Mouse (Mus musculus): ENCODE results near the gene Cnppd1.

DNA sequence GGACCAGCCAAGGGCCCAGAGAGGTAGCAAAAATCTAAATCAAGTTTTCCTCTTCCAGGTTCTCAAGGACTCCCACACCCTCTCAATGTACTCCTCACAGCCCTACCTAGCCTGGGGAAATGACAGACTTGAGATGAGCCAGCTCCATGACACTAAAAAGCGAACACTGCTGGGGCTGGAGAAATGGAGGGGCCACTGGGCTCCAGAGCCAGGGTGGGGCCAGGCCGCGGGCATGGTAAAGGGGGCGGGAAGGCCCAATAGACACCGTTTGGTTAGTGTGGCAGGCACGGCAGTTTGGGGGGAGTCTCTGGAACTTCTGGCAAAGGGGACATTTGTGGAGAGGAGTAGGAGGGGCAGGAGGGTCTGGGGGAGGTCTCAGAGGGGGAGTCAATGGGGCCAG is 6.2 kb downstream of the Cnppd1 start:
- TF ChIP-seq CTCF (IDR thresholded peaks at IDR 0.05) (no peak), EP300 (IDR thresholded peaks at IDR 0.05; ENCODE audit: insufficient read depth, low read depth, low read length) (no peak)
